Mouse (Mus musculus) midbrain, embryonic 16.5 days (tissue): ENCODE measurements at regions not wholly inside any gene's neighbourhood (a gene's known extent, or its start where the extent isn't known, plus 50 kb on each side); places are given as distances from the start of the nearest gene placed in this dataset.
A peak's percentile ranks its signal among the peaks of the same experiment; 100 is the strongest.

Experiments
- ATAC-seq: fragments of 200-750 bp; cut with Nextera tagmentation; 2 replicates; pipeline ENCODE4 v1.8.0; 2017; ENCODE audit warnings: moderate TSS enrichment
- H3K27ac ChIP-seq: fragments of 300-500 bp; sonication (generic); 2 replicates; pipeline ENCODE4 v1.5.1; 2014; ENCODE audit warnings: mild to moderate bottlenecking, low read length, mixed read lengths
- H3K27me3 ChIP-seq: fragments of 300-500 bp; sonication (generic); 2 replicates; pipeline ENCODE4 v1.6.1; 2014; ENCODE audit warnings: low read depth, low read length, mixed read lengths; ENCODE audit not compliant: control insufficient read depth, insufficient read depth
- H3K36me3 ChIP-seq: fragments of 300-500 bp; sonication (generic); 2 replicates; pipeline ENCODE4 v1.6.1; 2014; ENCODE audit warnings: mild to moderate bottlenecking, low read length, moderate library complexity, mixed read lengths; ENCODE audit not compliant: control insufficient read depth, insufficient read depth
- H3K4me1 ChIP-seq: fragments of 300-500 bp; sonication (generic); 2 replicates; pipeline ENCODE4 v1.6.1; 2014; ENCODE audit warnings: mild to moderate bottlenecking, low read length, mixed read lengths; ENCODE audit not compliant: control insufficient read depth, insufficient read depth
- H3K4me2 ChIP-seq: fragments of 300-500 bp; sonication (generic); 2 replicates; pipeline ENCODE4 v1.6.1; 2014; ENCODE audit warnings: mild to moderate bottlenecking, low read length, mixed read lengths
- H3K4me3 ChIP-seq: fragments of 300-500 bp; sonication (generic); 2 replicates; pipeline ENCODE4 v1.5.1; 2014; ENCODE audit warnings: low read depth, mild to moderate bottlenecking, low read length, moderate library complexity, mixed read lengths
- H3K9ac ChIP-seq: fragments of 300-500 bp; sonication (generic); 2 replicates; pipeline ENCODE4 v1.6.1; 2014; ENCODE audit warnings: low read depth, low read length, mixed read lengths
- H3K9me3 ChIP-seq: fragments of 300-500 bp; sonication (generic); replicated peaks from 2 replicates; pipeline ENCODE4 v1.6.1; 2014; ENCODE audit warnings: mild to moderate bottlenecking, low read length, mixed read lengths; ENCODE audit not compliant: control insufficient read depth, poor library complexity, severe bottlenecking
- WGBS: fragments of 180-500 bp; shearing (Covaris S2); extraction: QIAGEN DNeasy Blood & Tissue Kit; methylation state at CpG from one replicate; pipeline ENCODE4 v1.1.7; 2014; 5-methylcytosine and 5-hydroxymethylcytosine counted together

DNA sequence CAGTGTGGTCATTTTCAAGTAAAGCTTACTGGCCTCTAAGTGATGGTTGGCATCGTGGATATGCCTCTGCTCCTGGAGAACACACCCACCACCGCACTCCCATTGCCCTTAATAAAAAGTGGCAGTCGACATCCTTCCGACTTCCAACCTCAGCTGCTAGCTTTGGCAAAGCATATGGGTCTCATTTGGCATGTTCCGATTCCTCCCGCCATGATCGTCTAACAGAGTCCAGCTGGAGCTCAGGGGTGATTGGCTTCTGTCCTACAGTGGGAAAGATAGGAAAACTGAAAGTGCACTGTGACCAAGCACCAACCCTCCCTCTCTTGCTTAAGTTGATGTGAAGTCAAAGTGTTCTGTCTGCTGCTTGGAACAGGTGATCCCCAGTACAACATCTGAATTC is 404.8 kb upstream of the Atp11b start:
- Histone ChIP-seq H3K9me3 (no peaks in the 10 kb centered on the region), H3K4me1 (no peaks in the 10 kb centered on the region), H3K36me3 (no peaks in the 10 kb centered on the region), H3K27me3 (no peaks in the 10 kb centered on the region), H3K27ac (no peak overlapping the region), H3K4me2 (no peak overlapping the region), H3K4me3 (no peak overlapping the region), H3K9ac (no peak overlapping the region)
- 83% methylated on average over 7 of the region's 7 CpGs for WGBS
- ATAC-seq, result no peak

DNA sequence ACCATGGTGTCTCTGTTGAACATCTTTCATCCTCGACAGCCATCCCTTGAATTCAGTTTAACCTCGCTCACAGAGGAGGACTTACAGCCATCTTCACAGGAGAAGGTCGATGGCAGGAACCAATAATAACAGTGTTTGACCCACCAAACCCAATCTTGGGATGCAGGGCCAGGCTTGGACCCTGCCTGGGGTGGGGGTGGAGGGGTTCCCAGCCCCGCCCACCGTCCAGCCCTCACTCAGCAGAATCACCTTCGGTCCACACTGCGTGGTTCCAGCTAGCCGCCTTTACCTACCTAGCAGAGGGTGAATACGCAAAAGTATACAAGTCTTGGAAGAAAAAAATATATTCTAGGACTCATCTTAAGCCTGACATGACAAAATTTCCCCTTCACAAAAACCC is 400.5 kb upstream of the Atp11b start:
- Histone ChIP-seq H3K9me3 (no peaks in the 10 kb centered on the region), H3K4me3 (no peak overlapping the region), H3K4me2 (no peak overlapping the region), H3K27me3 (no peaks in the 10 kb centered on the region), H3K27ac (no peak overlapping the region), H3K9ac (no peak overlapping the region), H3K4me1 (no peaks in the 10 kb centered on the region), H3K36me3 (no peaks in the 10 kb centered on the region)
- peak; percentile 36; the same call in 1 of the 2 replicates for ATAC-seq
- 90% methylated on average over 9 of the region's 9 CpGs for WGBS

- H3K9me3 ChIP-seq, result no peaks in the 10 kb centered on the region
- no peaks in the 10 kb centered on the region for H3K27me3 ChIP-seq
- no peaks in the 10 kb centered on the region for H3K36me3 ChIP-seq
- ATAC-seq, result peak; percentile 70
- H3K4me2 ChIP-seq, result no peak overlapping the region
- H3K4me3 ChIP-seq, result no peak overlapping the region
- H3K9ac ChIP-seq, result no peak overlapping the region
- WGBS, result 61% methylated on average over 7 of the region's 7 CpGs
- 0 out of 2 replicates have a peak, but pooled peaks cover 2% of the 10 kb centered on the region for H3K4me1 ChIP-seq
- no peak overlapping the region for H3K27ac ChIP-seq
Observed at GRCm38 (mm10) chr3:35353920-35354319, 400.0 kb upstream of the Atp11b start.

- Histone ChIP-seq H3K4me3 (no peak overlapping the region), H3K4me2 (no peak overlapping the region), H3K4me1 (0 out of 2 replicates have a peak, but pooled peaks cover 2% of the 10 kb centered on the region), H3K27ac (no peak overlapping the region), H3K9me3 (no peaks in the 10 kb centered on the region), H3K27me3 (no peaks in the 10 kb centered on the region), H3K9ac (no peak overlapping the region), H3K36me3 (no peaks in the 10 kb centered on the region)
- WGBS, result 78% methylated on average over 5 of the region's 5 CpGs
- ATAC-seq, result no peak
Observed at GRCm38 (mm10) chr3:35354356-35354755, 399.6 kb upstream of the Atp11b start.

DNA sequence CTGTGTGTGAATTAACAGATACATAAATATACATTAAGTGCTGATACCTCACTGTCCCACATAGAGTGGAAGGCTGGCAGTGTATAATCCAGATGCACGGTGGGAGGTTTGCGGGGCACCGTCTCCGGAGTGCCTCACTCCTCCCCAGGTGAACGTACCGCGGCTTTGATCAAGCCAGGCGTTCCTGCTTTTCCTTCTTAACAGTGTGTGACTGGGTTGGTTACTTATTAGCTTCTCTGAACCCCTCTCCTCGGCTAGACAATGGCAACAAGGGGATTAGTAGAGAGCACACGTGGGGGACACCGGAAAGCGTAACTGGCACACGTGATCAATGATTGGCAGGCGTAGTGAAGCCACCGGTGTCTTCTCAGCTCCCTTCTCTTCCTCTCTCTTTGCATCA is 396.8 kb upstream of the Atp11b start:
- ATAC-seq, result no peak
- H3K27ac ChIP-seq, result no peak overlapping the region
- no peaks in the 10 kb centered on the region for H3K9me3 ChIP-seq
- H3K4me2 ChIP-seq, result peak overlapping the region; percentile 0; the same call in 1 of the 2 replicates
- no peak overlapping the region for H3K4me3 ChIP-seq
- WGBS, result 40% methylated on average over 15 of the region's 15 CpGs
- H3K27me3 ChIP-seq, result no peaks in the 10 kb centered on the region
- H3K4me1 ChIP-seq, result 0 out of 2 replicates have a peak, but pooled peaks cover 2% of the 10 kb centered on the region
- no peaks in the 10 kb centered on the region for H3K36me3 ChIP-seq
- no peak overlapping the region for H3K9ac ChIP-seq

DNA sequence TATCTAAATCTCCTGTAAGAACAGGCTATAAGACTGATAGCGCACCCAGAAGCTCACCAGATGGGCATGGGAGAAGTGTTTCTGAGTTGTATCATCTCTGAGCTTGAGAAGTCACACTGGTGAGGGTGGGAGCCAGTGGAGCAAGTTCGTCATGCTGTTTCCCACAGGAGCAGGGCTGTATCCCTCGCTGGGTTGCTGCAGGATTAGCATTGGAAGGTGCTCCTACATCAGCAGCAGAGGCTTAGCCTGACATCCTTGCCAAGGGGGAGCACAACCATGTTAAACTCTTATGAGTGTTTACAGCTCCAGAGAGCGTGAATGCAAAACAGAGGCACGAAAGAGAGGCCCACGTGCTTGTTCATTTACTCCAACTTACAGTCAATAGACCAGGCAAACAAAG is 395.4 kb upstream of the Atp11b start:
- ATAC-seq, result no peak
- H3K4me1 ChIP-seq, result 0 out of 2 replicates have a peak, but pooled peaks cover 2% of the 10 kb centered on the region
- H3K4me2 ChIP-seq, result no peak overlapping the region
- H3K36me3 ChIP-seq, result no peaks in the 10 kb centered on the region
- H3K9me3 ChIP-seq, result no peaks in the 10 kb centered on the region
- no peak overlapping the region for H3K9ac ChIP-seq
- no peak overlapping the region for H3K27ac ChIP-seq
- H3K27me3 ChIP-seq, result no peaks in the 10 kb centered on the region
- 63% methylated on average over 6 of the region's 6 CpGs for WGBS
- H3K4me3 ChIP-seq, result no peak overlapping the region

- no peak overlapping the region for H3K4me3 ChIP-seq
- ATAC-seq, result no peak
- no peak overlapping the region for H3K4me2 ChIP-seq
- no peaks in the 10 kb centered on the region for H3K9me3 ChIP-seq
- H3K36me3 ChIP-seq, result no peaks in the 10 kb centered on the region
- 54% methylated on average over 8 of the region's 8 CpGs for WGBS
- H3K27ac ChIP-seq, result no peak overlapping the region
- no peaks in the 10 kb centered on the region for H3K27me3 ChIP-seq
- H3K9ac ChIP-seq, result no peak overlapping the region
- 0 out of 2 replicates have a peak, but pooled peaks cover 2% of the 10 kb centered on the region for H3K4me1 ChIP-seq
Observed at GRCm38 (mm10) chr3:35359288-35359687, 394.6 kb upstream of the Atp11b start.

DNA sequence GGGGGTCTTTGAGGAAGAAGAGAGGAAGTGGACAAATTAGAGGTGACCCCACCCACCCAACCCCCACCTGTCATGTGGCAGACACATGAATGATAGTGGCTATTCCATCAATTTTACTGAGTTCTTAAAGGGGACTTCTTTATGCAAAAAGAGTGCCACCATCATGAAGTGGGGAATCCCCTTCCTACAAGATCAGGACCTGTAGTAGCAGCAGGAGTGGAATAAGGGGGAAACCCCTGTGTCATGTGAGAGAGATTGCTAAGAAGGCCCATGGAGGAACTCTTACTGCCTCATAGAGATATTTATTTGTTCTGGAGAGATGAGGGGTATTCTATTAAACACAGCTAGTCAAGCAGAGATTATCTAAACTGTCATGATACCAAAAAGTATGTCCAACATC is 393.4 kb upstream of the Atp11b start:
- Histone ChIP-seq H3K9me3 (no peaks in the 10 kb centered on the region), H3K9ac (no peak overlapping the region), H3K4me2 (no peak overlapping the region), H3K27me3 (no peaks in the 10 kb centered on the region), H3K36me3 (no peaks in the 10 kb centered on the region), H3K4me1 (0 out of 2 replicates have a peak, but pooled peaks cover 2% of the 10 kb centered on the region), H3K27ac (no peak overlapping the region), H3K4me3 (no peak overlapping the region)
- ATAC-seq, result no peak

GRCm38 (mm10) chr3:35361086-35361485 is 392.8 kb upstream of the Atp11b start:
- Histone ChIP-seq H3K4me2 (no peak overlapping the region), H3K27ac (no peak overlapping the region), H3K9ac (no peak overlapping the region), H3K9me3 (no peaks in the 10 kb centered on the region), H3K27me3 (no peaks in the 10 kb centered on the region), H3K36me3 (no peaks in the 10 kb centered on the region), H3K4me3 (no peak overlapping the region), H3K4me1 (0 out of 2 replicates have a peak, but pooled peaks cover 2% of the 10 kb centered on the region)
- ATAC-seq, result no peak
- 69% methylated on average over 2 of the region's 2 CpGs for WGBS
